Mouse (Mus musculus) hindbrain, postnatal 0 days (tissue): ENCODE data around the gene Lyrm9. TPM values are rescaled to one million over a fixed set of nuclear protein-coding genes. Genes with fewer than 3 reads are reported as not detected.

ENCODE experiments used
- ATAC-seq: fragments of 200-750 bp; cut with Nextera tagmentation; 2 replicates; pipeline ENCODE4 v1.8.0; 2017; ENCODE audit warnings: mild to moderate bottlenecking, moderate TSS enrichment, moderate library complexity
- DNase-seq: peaks from one replicate; pipeline ENCODE4 v3.0.0-alpha.2; 2015; ENCODE audit warnings: low spot score
- H3K27ac ChIP-seq: fragments of 300-500 bp; sonication (generic); 2 replicates; pipeline ENCODE4 v1.5.1; 2014; ENCODE audit warnings: mild to moderate bottlenecking
- H3K27me3 ChIP-seq: fragments of 300-500 bp; sonication (generic); 2 replicates; pipeline ENCODE4 v1.6.1; 2014; ENCODE audit warnings: low read length, mixed read lengths; ENCODE audit not compliant: insufficient read depth
- H3K36me3 ChIP-seq: fragments of 300-500 bp; sonication (generic); 2 replicates; pipeline ENCODE4 v1.6.1; 2014; ENCODE audit warnings: low read length, mixed read lengths; ENCODE audit not compliant: insufficient read depth
- H3K4me1 ChIP-seq: fragments of 300-500 bp; sonication (generic); 2 replicates; pipeline ENCODE4 v1.6.1; 2014; ENCODE audit warnings: antibody characterized with exemption, low read length, mixed read lengths; ENCODE audit not compliant: insufficient read depth
- H3K4me2 ChIP-seq: fragments of 300-500 bp; sonication (generic); 2 replicates; pipeline ENCODE4 v1.6.1; 2014; ENCODE audit warnings: low read depth, mild to moderate bottlenecking, low read length, moderate library complexity, mixed read lengths
- H3K4me3 ChIP-seq: fragments of 300-500 bp; sonication (generic); 2 replicates; pipeline ENCODE4 v1.5.1; 2014; ENCODE audit warnings: low read length
- H3K9ac ChIP-seq: fragments of 300-500 bp; sonication (generic); replicated peaks from 2 replicates; pipeline ENCODE4 v1.6.1; 2014; ENCODE audit warnings: mild to moderate bottlenecking, low read length, moderate library complexity, mixed read lengths
- H3K9me3 ChIP-seq: fragments of 300-500 bp; sonication (generic); 2 replicates; pipeline ENCODE4 v1.6.1; 2016; ENCODE audit warnings: low read length, mixed read lengths
- CTCF ChIP-seq: IDR thresholded peaks from 2 replicates; pipeline ENCODE4 v1.5.1; 2016; ENCODE audit warnings: antibody characterized with exemption, control low read depth, low read depth
- WGBS: fragments of 180-500 bp; shearing (Covaris S2); extraction: QIAGEN DNeasy Blood & Tissue Kit; methylation state at CpG from one replicate; pipeline ENCODE4 v1.1.7; 2014; 5-methylcytosine and 5-hydroxymethylcytosine counted together
- polyA plus RNA-seq: library from polyadenylated mRNA; unstranded; fragments of >200 nt; fragmentation: Nextera tagmentation; extraction: Ambion mirVana; gene quantifications from 2 replicates; pipeline ENCODE4 v1.2.1, GENCODE M21; 2015
- total RNA-seq: library from RNA; depleted of rRNA; stranded (reverse); fragments of >200 nt; gene quantifications from 2 replicates; pipeline ENCODE4 v1.2.3, GENCODE M21; 2014

Gene Lyrm9
- total and polyA plus RNA-seq, 2 experiments from 2014 or later, result 44.2 to 51.6 TPM

- Histone ChIP-seq H3K4me3 (no peak overlapping the region), H3K9me3 (no peaks in the 10 kb centered on the region), H3K36me3 (no peaks in the 10 kb centered on the region), H3K4me2 (no peak overlapping the region), H3K4me1 (no peaks in the 10 kb centered on the region), H3K27me3 (no peaks in the 10 kb centered on the region), H3K9ac (no peak overlapping the region), H3K27ac (no peak overlapping the region)
- DNase-seq (no peak), ATAC-seq (no peak)
- 15% methylated on average over 7 of the region's 7 CpGs for WGBS
- no peak for TF ChIP-seq CTCF
Observed at GRCm38 (mm10) chr11:78786013-78786431, 40.4 kb upstream of the Lyrm9 start.

GRCm38 (mm10) chr11:78789370-78790060 is 36.9 kb upstream of the Lyrm9 start:
- no peak overlapping the region for H3K27ac ChIP-seq
- peaks cover 9% of the 10 kb centered on the region; the same call in 1 of the 2 replicates for H3K4me1 ChIP-seq
- DNase-seq, result no peak
- no peak overlapping the region for H3K4me2 ChIP-seq
- no peaks in the 10 kb centered on the region for H3K36me3 ChIP-seq
- no peaks in the 10 kb centered on the region for H3K9me3 ChIP-seq
- no peak overlapping the region for H3K4me3 ChIP-seq
- H3K27me3 ChIP-seq, result no peaks in the 10 kb centered on the region
- WGBS, result 52% methylated on average over 11 of the region's 11 CpGs
- TF ChIP-seq CTCF, result no peak
- H3K9ac ChIP-seq, result no peak overlapping the region
- ATAC-seq, result no peak

GRCm38 (mm10) chr11:78791582-78791981 is 34.8 kb upstream of the Lyrm9 start:
- 18% methylated on average over 4 of the region's 4 CpGs for WGBS
- Histone ChIP-seq H3K4me3 (no peak overlapping the region), H3K36me3 (no peaks in the 10 kb centered on the region), H3K9ac (peak overlapping the region; percentile 13; the same call in 1 of the 2 replicates), H3K9me3 (no peaks in the 10 kb centered on the region), H3K4me2 (peak overlapping the region; percentile 36; the same call in 1 of the 2 replicates), H3K27ac (peak overlapping the region; percentile 12), H3K4me1 (peaks cover 9% of the 10 kb centered on the region; the same call in 1 of the 2 replicates), H3K27me3 (no peaks in the 10 kb centered on the region)
- no peak for TF ChIP-seq CTCF
- DNase-seq (peak; percentile 88), ATAC-seq (peak; percentile 76)

- H3K9ac ChIP-seq, result peak overlapping the region; percentile 13
- no peaks in the 10 kb centered on the region for H3K9me3 ChIP-seq
- peak overlapping the region; percentile 36 for H3K4me2 ChIP-seq
- ATAC-seq, result no peak
- H3K36me3 ChIP-seq, result no peaks in the 10 kb centered on the region
- no peak for TF ChIP-seq CTCF
- 33% methylated on average over 5 of the region's 5 CpGs for WGBS
- H3K4me3 ChIP-seq, result no peak overlapping the region
- H3K4me1 ChIP-seq, result peaks cover 9% of the 10 kb centered on the region; the same call in 1 of the 2 replicates
- no peaks in the 10 kb centered on the region for H3K27me3 ChIP-seq
- no peak for DNase-seq
- no peak overlapping the region; the same call in 1 of the 2 replicates for H3K27ac ChIP-seq
Observed at GRCm38 (mm10) chr11:78792055-78792454, 34.3 kb upstream of the Lyrm9 start.

- TF ChIP-seq CTCF, result no peak
- peak; percentile 28 for DNase-seq
- peak overlapping the region; percentile 13 for H3K9ac ChIP-seq
- H3K4me3 ChIP-seq, result no peak overlapping the region
- peaks cover 9% of the 10 kb centered on the region; the same call in 1 of the 2 replicates for H3K4me1 ChIP-seq
- ATAC-seq, result no peak
- H3K27ac ChIP-seq, result no peak overlapping the region
- H3K36me3 ChIP-seq, result no peaks in the 10 kb centered on the region
- no peaks in the 10 kb centered on the region for H3K9me3 ChIP-seq
- 13% methylated on average over 11 of the region's 11 CpGs for WGBS
- H3K27me3 ChIP-seq, result no peaks in the 10 kb centered on the region
- H3K4me2 ChIP-seq, result peak overlapping the region; percentile 36
Observed at GRCm38 (mm10) chr11:78792465-78792864, 33.9 kb upstream of the Lyrm9 start.

- no peak overlapping the region for H3K4me3 ChIP-seq
- H3K27ac ChIP-seq, result no peak overlapping the region
- DNase-seq (no peak), ATAC-seq (no peak)
- no peak overlapping the region; the same call in 1 of the 2 replicates for H3K4me2 ChIP-seq
- no peak for TF ChIP-seq CTCF
- peaks cover 9% of the 10 kb centered on the region; the same call in 1 of the 2 replicates for H3K4me1 ChIP-seq
- H3K9ac ChIP-seq, result no peak overlapping the region
- 85% methylated on average over 11 of the region's 11 CpGs for WGBS
- no peaks in the 10 kb centered on the region for H3K9me3 ChIP-seq
- no peaks in the 10 kb centered on the region for H3K27me3 ChIP-seq
- no peaks in the 10 kb centered on the region for H3K36me3 ChIP-seq
Observed at GRCm38 (mm10) chr11:78793116-78793515, 33.3 kb upstream of the Lyrm9 start.
